Mouse (Mus musculus): Measurements from ENCODE around the gene Anapc2. TPM values are rescaled to one million over a fixed set of nuclear protein-coding genes. Genes with fewer than 3 reads are reported as not detected.

Gene Anapc2
- polyA plus RNA-seq, 1 experiment from 2014 or later = 74.7 TPM

- Histone ChIP-seq H3K4me2 (peak overlapping the region; percentile 64), H3K27ac (ENCODE audit: low read depth, low read length) (peak overlapping the region; percentile 36; the same call in 1 of the 2 replicates), H3K4me1 (replicated peaks; ENCODE audit: control insufficient read depth, insufficient read depth, low read length) (peaks cover 13% of the 10 kb centered on the region), H3K36me3 (ENCODE audit: control insufficient read depth, insufficient read depth, low read length) (peaks cover 1% of the 10 kb centered on the region; the same call in 1 of the 2 replicates), H3K9ac (ENCODE audit: low read depth, low read length) (peak overlapping the region; percentile 62), H3K9me3 (ENCODE audit: control insufficient read depth, low read length) (no peaks in the 10 kb centered on the region), H3K27me3 (replicated peaks; ENCODE audit: control insufficient read depth, insufficient read depth, low read length) (no peaks in the 10 kb centered on the region; the same call in 1 of the 2 replicates), H3K4me3 (ENCODE audit: low read depth, low read length) (peak overlapping the region; percentile 39)
- DNase-seq (ENCODE audit: low spot score) = peak; percentile 78
- under 1% methylated on average over 7 of the region's 7 CpGs for WGBS
- peak; percentile 39 for ATAC-seq (replicated peaks; ENCODE audit: low FRiP score)
These were observed 43.8 kb upstream of the Anapc2 start for GRCm38 (mm10) chr2:25228431-25228889.

GRCm38 (mm10) chr2:25228995-25229530 is 43.2 kb upstream of the Anapc2 start:
- Histone ChIP-seq H3K4me2 (peak overlapping the region; percentile 64), H3K27ac (ENCODE audit: low read depth, low read length) (no peak overlapping the region), H3K4me1 (replicated peaks; ENCODE audit: control insufficient read depth, insufficient read depth, low read length) (peaks cover 19% of the 10 kb centered on the region), H3K4me3 (ENCODE audit: low read depth, low read length) (peak overlapping the region; percentile 39; the same call in 1 of the 2 replicates), H3K36me3 (ENCODE audit: control insufficient read depth, insufficient read depth, low read length) (no peaks in the 10 kb centered on the region), H3K9ac (ENCODE audit: low read depth, low read length) (no peak overlapping the region; the same call in 1 of the 2 replicates), H3K27me3 (replicated peaks; ENCODE audit: control insufficient read depth, insufficient read depth, low read length) (no peaks in the 10 kb centered on the region; the same call in 1 of the 2 replicates), H3K9me3 (ENCODE audit: control insufficient read depth, low read length) (no peaks in the 10 kb centered on the region)
- DNase-seq (ENCODE audit: low spot score) (no peak), ATAC-seq (replicated peaks; ENCODE audit: low FRiP score) (no peak)
- WGBS = 69% methylated on average over 6 of the region's 6 CpGs

GRCm38 (mm10) chr2:25229582-25229981 is 42.7 kb upstream of the Anapc2 start:
- H3K27ac ChIP-seq (ENCODE audit: low read depth, low read length) = no peak overlapping the region
- H3K4me1 ChIP-seq (replicated peaks; ENCODE audit: control insufficient read depth, insufficient read depth, low read length) = peaks cover 21% of the 10 kb centered on the region
- 79% methylated on average over 5 of the region's 5 CpGs for WGBS
- H3K9ac ChIP-seq (ENCODE audit: low read depth, low read length) = no peak overlapping the region
- H3K4me3 ChIP-seq (ENCODE audit: low read depth, low read length) = no peak overlapping the region
- no peak for ATAC-seq (replicated peaks; ENCODE audit: low FRiP score)
- no peaks in the 10 kb centered on the region; the same call in 1 of the 2 replicates for H3K27me3 ChIP-seq (replicated peaks; ENCODE audit: control insufficient read depth, insufficient read depth, low read length)
- H3K36me3 ChIP-seq (ENCODE audit: control insufficient read depth, insufficient read depth, low read length) = no peaks in the 10 kb centered on the region
- H3K9me3 ChIP-seq (ENCODE audit: control insufficient read depth, low read length) = no peaks in the 10 kb centered on the region
- DNase-seq (ENCODE audit: low spot score) = no peak
- no peak overlapping the region for H3K4me2 ChIP-seq

GRCm38 (mm10) chr2:25230581-25230980 is 41.7 kb upstream of the Anapc2 start:
- no peak overlapping the region for H3K9ac ChIP-seq (ENCODE audit: low read depth, low read length)
- WGBS = 83% methylated on average over 7 of the region's 7 CpGs
- no peak overlapping the region for H3K4me2 ChIP-seq
- peaks cover 19% of the 10 kb centered on the region for H3K4me1 ChIP-seq (replicated peaks; ENCODE audit: control insufficient read depth, insufficient read depth, low read length)
- no peak for DNase-seq (ENCODE audit: low spot score)
- H3K36me3 ChIP-seq (ENCODE audit: control insufficient read depth, insufficient read depth, low read length) = no peaks in the 10 kb centered on the region
- no peaks in the 10 kb centered on the region; the same call in 1 of the 2 replicates for H3K27me3 ChIP-seq (replicated peaks; ENCODE audit: control insufficient read depth, insufficient read depth, low read length)
- no peak overlapping the region for H3K27ac ChIP-seq (ENCODE audit: low read depth, low read length)
- no peak overlapping the region for H3K4me3 ChIP-seq (ENCODE audit: low read depth, low read length)
- no peak for ATAC-seq (replicated peaks; ENCODE audit: low FRiP score)
- H3K9me3 ChIP-seq (ENCODE audit: control insufficient read depth, low read length) = no peaks in the 10 kb centered on the region

- Histone ChIP-seq H3K4me2 (no peak overlapping the region), H3K36me3 (ENCODE audit: control insufficient read depth, insufficient read depth, low read length) (no peaks in the 10 kb centered on the region), H3K27me3 (replicated peaks; ENCODE audit: control insufficient read depth, insufficient read depth, low read length) (no peaks in the 10 kb centered on the region; the same call in 1 of the 2 replicates), H3K9me3 (ENCODE audit: control insufficient read depth, low read length) (no peaks in the 10 kb centered on the region), H3K9ac (ENCODE audit: low read depth, low read length) (no peak overlapping the region), H3K27ac (ENCODE audit: low read depth, low read length) (no peak overlapping the region), H3K4me3 (ENCODE audit: low read depth, low read length) (no peak overlapping the region), H3K4me1 (replicated peaks; ENCODE audit: control insufficient read depth, insufficient read depth, low read length) (peaks cover 16% of the 10 kb centered on the region)
- no peak for ATAC-seq (replicated peaks; ENCODE audit: low FRiP score)
- no peak for DNase-seq (ENCODE audit: low spot score)
- 67% methylated on average over 12 of the region's 12 CpGs for WGBS
These were observed 41.2 kb upstream of the Anapc2 start for GRCm38 (mm10) chr2:25231038-25231437.

- Histone ChIP-seq H3K4me1 (replicated peaks; ENCODE audit: control insufficient read depth, insufficient read depth, low read length) (peaks cover 24% of the 10 kb centered on the region), H3K4me3 (ENCODE audit: low read depth, low read length) (no peak overlapping the region), H3K9ac (ENCODE audit: low read depth, low read length) (no peak overlapping the region), H3K27me3 (replicated peaks; ENCODE audit: control insufficient read depth, insufficient read depth, low read length) (no peaks in the 10 kb centered on the region; the same call in 1 of the 2 replicates), H3K27ac (ENCODE audit: low read depth, low read length) (no peak overlapping the region), H3K9me3 (ENCODE audit: control insufficient read depth, low read length) (no peaks in the 10 kb centered on the region), H3K4me2 (no peak overlapping the region), H3K36me3 (ENCODE audit: control insufficient read depth, insufficient read depth, low read length) (no peaks in the 10 kb centered on the region)
- DNase-seq (ENCODE audit: low spot score) = no peak
- no peak for ATAC-seq (replicated peaks; ENCODE audit: low FRiP score)
- WGBS = 31% methylated on average over 4 of the region's 4 CpGs
These were observed 38.9 kb upstream of the Anapc2 start for GRCm38 (mm10) chr2:25233421-25233820.

GRCm38 (mm10) chr2:25234050-25234449 is 38.2 kb upstream of the Anapc2 start, which contains the start of gene Slc34a3:
Gene Slc34a3, minus strand, starts transcription at chr2:25234364.
- H3K9me3 ChIP-seq (ENCODE audit: control insufficient read depth, low read length) = no peaks in the 10 kb centered on the region
- H3K27me3 ChIP-seq (replicated peaks; ENCODE audit: control insufficient read depth, insufficient read depth, low read length) = no peaks in the 10 kb centered on the region; the same call in 1 of the 2 replicates
- no peaks in the 10 kb centered on the region for H3K36me3 ChIP-seq (ENCODE audit: control insufficient read depth, insufficient read depth, low read length)
- H3K4me1 ChIP-seq (replicated peaks; ENCODE audit: control insufficient read depth, insufficient read depth, low read length) = peaks cover 24% of the 10 kb centered on the region
- H3K27ac ChIP-seq (ENCODE audit: low read depth, low read length) = no peak within 1 kb of the TSS
- DNase-seq (ENCODE audit: low spot score) (no peak), ATAC-seq (replicated peaks; ENCODE audit: low FRiP score) (no peak)
- H3K4me2 ChIP-seq = no peak within 1 kb of the TSS
- WGBS = 71% methylated on average over 3 of the region's 3 CpGs
- no peak within 1 kb of the TSS for H3K4me3 ChIP-seq (ENCODE audit: low read depth, low read length)
- H3K9ac ChIP-seq (ENCODE audit: low read depth, low read length) = no peak within 1 kb of the TSS

GRCm38 (mm10) chr2:25234551-25235220 is 37.6 kb upstream of the Anapc2 start:
- H3K27me3 ChIP-seq (replicated peaks; ENCODE audit: control insufficient read depth, insufficient read depth, low read length) = no peaks in the 10 kb centered on the region; the same call in 1 of the 2 replicates

More at GRCm38 (mm10) chr2:25234551-25235220, 37.6 kb upstream of the Anapc2 start:
- Histone ChIP-seq H3K4me1 (replicated peaks; ENCODE audit: control insufficient read depth, insufficient read depth, low read length) (peaks cover 24% of the 10 kb centered on the region), H3K27ac (ENCODE audit: low read depth, low read length) (no peak overlapping the region), H3K4me3 (ENCODE audit: low read depth, low read length) (no peak overlapping the region), H3K4me2 (no peak overlapping the region), H3K9ac (ENCODE audit: low read depth, low read length) (no peak overlapping the region), H3K36me3 (ENCODE audit: control insufficient read depth, insufficient read depth, low read length) (no peaks in the 10 kb centered on the region), H3K9me3 (ENCODE audit: control insufficient read depth, low read length) (no peaks in the 10 kb centered on the region)
- ATAC-seq (replicated peaks; ENCODE audit: low FRiP score) (no peak), DNase-seq (ENCODE audit: low spot score) (no peak)
- 56% methylated on average over 5 of the region's 5 CpGs for WGBS
